Mouse (Mus musculus) cerebellum, postnatal 10 days (tissue): ENCODE results near the gene Mga.

Source experiments
- DNase-seq, 2 experiments: peaks; one replicate each; pipeline ENCODE4 v3.0.0; 2021; ENCODE audit warnings: mixed read lengths in 2 of 2

Gene Mga

DNA sequence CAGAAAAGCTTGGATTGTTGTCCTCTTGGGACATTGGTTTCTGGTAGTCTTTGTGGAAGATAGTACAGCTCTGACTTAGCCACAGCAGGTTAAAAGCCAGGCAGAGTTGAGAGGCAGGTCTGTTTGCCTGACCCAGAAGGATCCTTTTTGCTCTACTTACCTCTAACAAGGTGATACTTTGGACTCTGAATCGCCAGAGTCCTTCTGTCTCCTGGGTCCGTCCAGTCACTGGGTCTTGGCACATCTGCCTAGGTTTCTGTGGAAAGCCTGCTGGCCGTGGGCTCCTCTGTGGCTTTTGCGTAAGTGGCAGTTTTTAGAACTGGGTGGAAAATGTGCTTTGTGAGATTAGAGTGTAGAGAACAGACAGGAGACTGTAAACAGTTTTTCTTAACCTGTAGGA, 91.9 kb downstream of the Mga start:
- no peak for DNase-seq

DNA sequence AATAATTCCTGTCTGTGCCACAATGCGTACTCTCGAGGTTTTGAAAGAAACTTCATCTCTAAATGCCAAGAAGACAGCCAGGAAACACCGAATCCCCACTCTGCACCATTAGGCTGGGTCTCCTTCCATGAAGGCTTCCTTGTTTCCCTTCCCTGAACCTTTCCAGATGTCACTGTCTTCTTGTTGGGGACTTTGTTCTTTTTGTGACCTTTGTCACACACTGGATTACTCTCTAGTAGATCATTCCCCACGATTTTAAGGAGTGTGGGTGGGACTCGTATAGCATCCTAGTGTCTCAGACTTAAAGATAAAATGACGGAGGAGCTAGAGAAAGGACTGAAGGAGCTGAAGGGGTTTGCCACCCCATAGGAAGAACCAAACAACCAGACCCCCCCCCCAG, 93.9 kb downstream of the Mga start:
- DNase-seq, result no peak

DNA sequence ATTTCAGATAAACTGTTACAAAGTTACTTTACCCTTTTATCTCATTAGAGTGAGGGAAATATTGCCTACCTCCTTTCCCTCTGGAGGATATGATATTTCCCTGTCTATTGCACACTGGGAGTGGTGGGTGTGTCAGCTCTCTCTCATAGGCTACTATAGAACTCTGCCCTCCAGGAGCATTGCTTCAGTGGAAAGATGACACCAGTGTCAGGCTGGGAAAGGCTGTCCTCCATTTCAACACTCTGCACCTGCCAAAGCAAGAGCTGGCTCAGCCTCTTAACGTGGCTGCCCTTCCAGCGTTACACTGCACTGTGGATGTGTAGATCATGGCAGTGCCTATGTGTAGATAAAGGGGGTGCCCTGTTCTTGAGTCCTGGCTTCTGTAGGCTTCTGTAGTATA, 95.3 kb downstream of the Mga start:
- no peak for DNase-seq

DNA sequence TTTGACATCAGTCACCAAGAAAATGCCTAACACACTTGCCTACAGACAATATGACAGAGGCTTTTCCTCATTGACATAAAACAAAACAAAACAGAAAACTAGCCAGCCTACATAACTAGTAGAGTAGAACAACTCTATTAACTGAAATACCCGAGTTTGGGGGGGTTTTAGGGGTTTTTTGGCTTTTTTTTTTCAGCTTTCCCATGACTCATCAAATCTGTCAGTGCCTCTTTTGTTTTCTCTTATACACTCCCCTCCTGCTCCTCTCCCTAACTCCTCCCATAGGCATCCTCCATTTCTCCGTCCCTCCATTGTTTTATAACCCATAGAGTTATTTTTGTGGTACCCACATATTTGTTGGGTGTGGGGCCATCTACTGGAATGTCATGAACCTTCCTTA, 96.5 kb downstream of the Mga start:
- no peak for DNase-seq

DNA sequence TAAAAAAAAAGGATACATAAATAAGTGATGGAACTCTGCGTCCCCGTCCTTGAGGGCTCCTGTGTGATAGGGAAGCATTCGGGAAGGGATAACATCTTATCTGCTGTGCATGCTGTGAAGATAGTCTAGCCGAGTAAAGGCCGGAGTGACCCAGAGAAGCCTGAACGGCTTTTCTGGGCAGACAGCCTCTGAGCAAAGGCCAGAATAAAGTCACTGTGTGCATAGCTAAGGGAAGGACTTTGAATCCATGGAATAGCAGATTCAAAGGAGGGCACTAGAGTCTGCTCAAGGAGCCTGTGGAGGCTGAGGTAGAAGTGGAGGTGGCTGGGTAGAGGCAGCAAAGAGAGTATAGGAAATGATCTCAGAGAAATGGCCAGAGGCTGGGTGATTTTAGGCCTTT, 97.8 kb downstream of the Mga start:
- no peak for DNase-seq

DNA sequence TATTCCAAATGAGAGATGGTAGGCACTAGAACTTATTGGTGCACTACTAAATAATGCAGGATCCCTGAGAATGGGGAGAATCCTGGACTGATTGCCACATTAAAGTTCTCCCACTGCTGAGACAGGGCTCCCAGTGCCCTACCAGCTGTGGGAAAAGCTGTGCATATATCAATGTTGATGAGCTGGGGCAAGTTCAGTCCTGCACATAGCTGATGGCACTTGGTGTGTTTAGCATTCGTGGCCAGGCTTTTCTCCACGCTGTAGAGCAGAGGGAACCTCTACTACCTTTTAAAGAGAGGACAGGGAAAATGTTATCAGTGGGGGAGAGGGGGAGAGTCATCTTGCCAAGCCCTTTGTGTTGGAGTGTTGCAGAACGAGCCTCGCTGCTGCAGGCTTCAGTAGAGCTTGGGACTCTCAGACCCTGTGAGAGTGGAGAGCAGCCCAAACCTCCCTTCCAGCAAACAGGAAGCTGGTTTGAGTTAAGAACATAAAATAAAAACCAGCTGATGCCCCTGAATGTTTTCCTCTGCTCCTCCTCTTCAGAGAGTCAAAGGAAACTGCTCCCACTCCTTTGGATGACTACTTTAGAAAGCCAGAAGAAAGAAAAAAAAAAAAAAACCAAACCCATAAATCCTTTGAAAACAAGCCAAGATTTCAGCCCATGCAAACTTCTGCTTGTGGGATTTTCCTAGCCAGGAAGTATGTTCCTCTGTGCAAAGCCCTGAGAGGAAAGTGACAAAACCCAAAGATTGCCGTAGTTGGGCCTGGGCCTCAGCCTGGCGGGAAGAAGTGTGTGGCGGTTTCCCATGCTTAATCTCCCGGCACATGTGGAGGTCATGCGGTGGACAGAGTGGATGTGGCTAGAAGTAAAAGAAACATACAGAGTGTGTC, 98.6 kb downstream of the Mga start:
- DNase-seq, result no peak

DNA sequence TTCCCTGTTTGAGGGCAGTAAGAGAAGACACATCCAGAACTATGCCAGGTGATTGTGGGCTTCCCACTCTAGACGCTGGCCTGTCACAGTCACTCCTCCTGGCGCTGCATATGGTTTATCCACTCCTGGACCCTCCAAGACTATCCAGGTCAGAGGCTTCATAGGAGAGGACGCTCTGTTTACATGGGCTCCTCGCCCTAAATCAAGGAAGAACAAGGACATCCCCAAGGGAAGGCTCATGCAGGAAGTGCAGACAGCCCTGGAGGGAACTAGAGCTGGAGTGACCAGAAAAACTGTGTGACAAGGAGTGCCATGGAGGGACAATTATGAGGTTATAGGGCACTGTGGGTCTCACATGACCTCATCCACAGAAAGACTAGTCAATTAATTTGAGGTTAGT, 100.3 kb downstream of the Mga start:
- DNase-seq, result no peak

DNA sequence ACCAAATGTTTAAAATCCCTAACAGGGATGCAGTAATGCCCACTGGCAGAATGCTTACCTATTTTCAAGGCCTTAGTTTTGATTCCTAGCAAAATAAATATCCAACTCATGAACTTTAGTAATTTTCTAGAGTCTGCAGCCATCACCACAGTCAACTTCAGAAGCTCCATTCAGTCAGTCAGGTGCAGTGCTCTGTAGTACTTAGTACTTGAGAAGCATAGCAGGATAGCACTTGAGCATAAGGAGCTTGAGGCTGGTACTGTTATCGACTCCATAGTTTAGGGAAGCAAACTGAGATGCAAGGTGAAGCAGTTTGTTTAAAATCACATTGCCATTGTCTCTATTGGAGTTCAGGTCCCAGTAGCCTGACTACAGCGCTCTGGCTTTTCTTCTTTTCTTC, 102.7 kb downstream of the Mga start:
- DNase-seq, result no peak

DNA sequence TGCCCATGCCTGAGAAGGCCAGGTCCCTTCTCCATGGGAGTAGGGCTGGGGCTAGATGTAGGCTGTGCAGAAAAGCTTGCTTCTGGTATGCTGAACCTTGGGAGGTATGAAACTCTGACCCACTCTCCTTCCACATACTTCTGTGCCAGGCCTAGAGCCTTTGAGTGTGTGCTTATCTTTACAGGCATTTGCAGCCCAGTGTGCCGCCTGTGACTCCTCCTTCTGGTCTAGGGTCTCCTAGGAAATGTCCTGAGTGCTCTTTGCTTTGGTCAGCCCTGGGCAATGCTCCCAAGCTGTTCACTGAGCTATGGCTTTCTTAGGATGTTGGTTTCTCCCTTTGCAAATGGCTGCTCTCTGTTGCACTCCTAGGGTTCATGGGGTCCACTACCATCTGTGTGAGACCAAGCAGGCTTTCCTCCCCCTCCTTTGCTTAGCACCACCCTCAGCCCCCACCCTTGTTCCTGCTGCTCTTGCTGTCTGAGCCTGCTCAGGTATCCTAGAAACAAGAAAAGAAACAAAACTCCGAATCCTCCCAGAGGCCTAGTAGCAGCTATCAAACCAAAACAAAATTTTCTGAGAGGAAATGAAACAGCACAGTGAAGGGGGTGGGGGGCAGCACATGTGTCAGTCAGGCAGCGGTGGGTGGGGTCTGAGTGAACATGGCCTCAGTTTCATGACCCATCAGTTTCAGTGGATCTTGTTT, 104.0 kb downstream of the Mga start:
- DNase-seq, result no peak

DNA sequence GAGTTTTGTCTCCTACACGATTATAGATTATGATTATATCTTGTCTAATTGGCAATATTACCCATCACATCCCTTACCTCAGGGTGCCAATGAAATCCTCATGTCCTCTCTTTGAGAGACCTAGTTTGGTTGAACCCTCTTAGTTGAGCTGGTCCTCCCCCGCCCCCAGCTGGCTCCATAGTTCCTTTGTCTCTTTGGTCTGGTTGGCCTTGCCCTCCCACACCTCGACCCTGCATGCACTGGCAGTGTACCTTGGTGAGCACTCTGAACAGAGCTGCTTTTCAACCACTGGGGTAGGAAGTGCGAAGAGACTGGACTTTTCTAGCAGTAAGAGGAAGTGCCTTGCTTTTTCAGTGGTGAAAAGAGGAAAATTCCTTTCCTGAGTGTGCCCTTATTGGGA, 104.9 kb downstream of the Mga start:
- no peak for DNase-seq

DNA sequence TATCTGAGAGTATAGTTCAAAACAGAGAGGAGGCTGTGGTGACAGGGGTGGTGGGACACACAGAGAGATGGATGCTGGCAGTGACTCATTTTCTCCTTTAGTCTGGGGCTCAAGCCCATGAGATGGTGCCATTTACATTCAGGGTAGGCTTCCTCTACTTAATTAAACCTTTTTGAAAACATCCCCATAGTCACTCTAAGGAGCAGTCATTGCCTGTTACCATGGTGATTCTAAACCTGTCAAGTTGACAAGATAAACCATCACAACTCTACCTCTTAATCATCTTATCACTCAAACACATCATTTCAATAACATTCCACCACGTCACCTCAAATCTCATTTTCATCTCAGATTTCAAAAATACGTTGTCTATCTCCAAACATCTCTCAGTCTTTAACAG, 106.9 kb downstream of the Mga start:
- DNase-seq, result no peak

DNA sequence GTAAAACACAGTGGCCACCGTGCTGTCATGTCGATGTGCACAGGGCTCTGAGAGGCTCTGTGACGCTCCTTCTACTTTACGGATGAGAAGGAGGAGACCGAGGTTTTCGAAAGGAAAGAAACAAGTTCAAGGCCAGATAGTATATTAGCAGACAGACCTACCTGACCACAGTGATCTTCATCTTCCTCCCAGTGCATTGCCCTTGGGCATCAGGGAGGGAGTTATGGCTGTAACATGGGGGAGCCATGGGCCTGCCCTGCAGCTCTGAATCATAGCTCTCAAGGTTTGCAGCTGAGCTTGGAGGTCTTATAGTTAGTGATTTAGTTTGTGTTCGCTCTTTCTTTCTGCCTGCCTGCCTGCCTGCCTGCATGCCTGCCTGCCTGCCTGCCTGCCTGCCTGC, 109.7 kb downstream of the Mga start:
- DNase-seq, result no peak

DNA sequence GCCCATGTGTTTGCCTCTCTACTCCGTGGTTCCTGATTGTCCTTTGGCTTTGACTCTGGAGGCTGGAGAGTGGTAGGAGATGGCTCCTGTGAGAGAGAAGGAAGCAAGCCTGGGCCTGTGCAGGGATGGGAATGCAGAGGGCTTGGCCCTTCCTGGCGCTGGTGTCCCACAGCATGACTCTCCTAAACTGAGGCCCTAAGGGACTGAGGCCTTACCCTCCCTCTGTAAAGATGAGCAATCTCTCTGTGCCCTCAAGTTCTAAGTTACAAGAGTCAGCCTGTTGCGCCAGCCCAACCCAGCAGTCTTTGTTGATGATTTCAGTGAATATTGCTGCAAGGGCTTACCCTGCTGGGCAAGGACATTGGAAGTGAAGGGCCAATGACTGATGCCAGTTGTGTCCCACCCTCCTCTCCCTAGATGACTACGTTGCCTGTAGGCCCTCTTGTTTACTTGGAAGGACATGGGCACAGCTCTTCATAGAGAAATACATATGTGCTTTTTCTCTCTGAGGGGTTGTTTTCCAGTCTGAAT, 110.7 kb downstream of the Mga start:
- no peak for DNase-seq

DNA sequence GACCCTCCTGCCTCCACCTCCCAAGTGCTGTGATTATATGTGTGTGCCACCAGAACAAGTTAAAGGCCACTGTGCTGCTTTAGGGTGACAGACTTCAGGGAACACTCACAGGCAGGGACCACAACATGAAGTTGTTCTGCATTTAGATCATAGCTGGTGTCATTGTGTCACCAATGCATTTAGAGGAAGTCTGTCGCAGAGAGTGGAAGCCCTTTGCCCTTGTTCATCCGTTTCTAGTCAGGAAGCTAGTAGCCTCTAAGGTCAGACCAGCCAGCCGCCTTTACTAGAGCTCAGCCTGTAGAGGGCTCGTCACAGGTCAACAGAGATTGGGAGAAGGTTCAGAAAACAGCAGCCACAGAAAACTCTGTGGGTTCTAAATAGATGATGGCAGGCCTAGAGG, 111.6 kb downstream of the Mga start:
- DNase-seq, result no peak

DNA sequence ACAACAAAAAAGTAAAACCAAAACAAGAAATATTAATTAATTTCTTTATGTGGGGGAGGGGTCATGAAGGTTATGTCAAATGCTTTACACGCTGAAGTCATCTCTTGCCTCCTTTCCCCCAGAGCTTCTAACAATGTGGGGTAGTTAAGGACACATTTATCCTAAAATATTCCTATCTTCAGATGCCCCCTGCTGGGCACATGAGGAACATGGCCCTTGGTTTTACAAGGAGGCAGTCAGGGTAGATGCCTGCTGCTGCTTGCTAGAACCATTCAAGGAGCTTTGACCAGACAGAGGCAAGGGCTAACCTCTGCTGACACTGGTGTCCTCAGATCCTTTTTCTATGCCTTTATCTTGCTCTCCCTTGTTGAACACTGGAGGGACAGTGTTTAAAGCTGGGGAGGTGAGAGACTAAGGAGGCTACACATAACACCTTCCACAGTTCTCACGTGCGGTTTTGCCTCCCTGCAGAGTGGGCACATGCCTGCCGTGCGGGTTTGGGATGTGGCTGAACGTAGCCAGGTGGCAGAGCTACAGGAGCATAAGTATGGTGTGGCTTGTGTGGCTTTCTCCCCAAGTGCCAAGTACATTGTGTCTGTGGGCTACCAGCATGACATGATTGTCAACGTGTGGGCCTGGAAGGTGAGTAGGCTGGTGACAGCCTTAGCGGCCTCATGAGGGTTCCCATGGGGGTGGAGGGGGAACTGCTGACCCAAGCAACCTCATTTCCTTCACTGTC, 114.6 kb downstream of the Mga start:
- peak; percentile 67 to 71 for DNase-seq

DNA sequence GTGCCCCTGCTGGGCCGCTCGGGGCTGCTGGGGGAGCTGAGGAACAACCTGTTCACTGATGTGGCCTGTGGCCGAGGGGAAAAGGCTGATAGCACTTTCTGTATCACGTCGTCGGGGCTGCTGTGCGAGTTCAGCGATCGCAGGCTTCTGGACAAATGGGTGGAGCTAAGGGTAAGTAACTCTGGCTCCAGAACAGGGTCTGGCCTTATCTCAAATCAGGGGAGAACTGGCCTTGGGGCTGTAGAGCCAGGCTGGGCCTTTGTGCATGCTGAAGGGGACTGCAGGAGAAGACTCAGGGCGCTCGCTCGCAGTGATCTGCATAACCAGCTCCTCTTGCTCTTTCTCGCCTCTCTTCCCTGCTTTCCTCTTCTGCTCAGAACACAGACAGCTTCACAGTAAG, 115.9 kb downstream of the Mga start:
- no peak for DNase-seq

DNA sequence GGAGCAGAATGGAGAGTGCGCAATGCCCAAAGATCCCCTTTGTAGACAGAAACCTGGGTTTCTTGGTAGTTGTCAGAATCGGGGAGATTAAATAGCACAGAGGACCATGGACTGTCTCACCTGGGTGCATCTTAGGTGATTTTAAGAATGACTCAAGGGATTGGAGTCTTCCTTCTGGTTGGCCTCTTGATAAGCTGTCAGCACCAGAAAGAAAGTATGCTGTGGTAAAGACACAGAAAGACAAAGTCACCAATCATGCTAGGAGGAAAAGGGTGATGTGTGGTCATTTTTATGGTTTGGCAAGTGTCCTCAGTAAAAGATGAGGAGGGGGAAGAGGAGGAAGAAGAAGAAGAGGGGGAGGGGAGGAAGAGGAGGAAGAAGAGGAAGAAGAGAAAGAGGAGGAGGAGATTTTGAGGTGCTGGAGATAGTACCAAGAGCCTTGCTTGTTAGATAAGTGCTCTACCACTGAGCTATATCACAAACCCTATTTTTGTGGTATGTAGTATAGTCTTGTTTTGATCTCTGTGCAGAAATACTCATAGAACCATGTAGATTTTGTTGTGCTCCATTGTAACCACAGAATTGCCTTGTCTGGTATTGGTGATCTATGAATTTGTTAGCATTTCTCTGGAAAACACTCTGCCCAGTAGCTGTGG, 116.9 kb downstream of the Mga start:
- no peak for DNase-seq

DNA sequence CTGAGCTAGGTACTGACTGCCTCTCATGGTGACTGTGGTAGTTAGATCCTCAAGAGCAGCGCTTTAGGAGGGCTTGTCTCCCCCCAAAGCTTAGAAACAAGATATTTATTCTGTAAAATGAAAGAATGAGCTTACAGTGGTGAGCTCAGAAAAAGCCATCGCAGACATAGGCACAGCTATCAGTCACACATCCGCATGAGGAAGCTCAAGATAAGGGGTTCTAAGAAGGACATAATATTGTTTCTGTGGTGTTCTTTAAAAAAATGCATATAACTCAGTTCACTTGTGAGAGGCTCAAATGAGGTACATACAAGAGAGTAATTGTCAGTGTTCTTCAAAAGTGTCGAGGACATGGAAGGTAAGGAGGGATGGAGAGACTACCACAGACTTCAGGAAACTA, 118.9 kb downstream of the Mga start:
- no peak for DNase-seq

DNA sequence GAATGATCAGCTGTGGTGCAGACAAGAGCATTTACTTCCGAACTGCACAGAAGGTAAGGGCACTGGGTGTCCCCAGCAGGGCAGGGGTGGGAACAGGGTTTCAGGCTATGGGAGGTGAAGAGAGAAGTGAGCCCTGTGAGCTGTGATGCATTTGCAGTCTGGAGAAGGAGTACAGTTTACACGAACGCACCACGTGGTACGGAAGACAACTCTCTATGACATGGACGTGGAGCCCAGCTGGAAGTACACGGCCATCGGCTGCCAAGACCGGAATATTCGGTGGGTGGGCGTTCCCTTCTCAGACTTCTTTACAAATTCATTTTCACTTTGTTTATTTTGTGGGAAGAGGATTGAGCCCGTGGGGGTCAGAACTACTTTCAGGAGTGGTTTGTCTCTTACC, 120.6 kb downstream of the Mga start:
- no peak for DNase-seq
